Mouse (Mus musculus) hindbrain, embryonic 13.5 days (tissue): Measurements from ENCODE around the gene Gpatch2l. TPM values are rescaled to one million over a fixed set of nuclear protein-coding genes. Genes with fewer than 3 reads are reported as not detected.

ENCODE experiments used
- ATAC-seq: fragments of 200-750 bp; cut with Nextera tagmentation; 2 replicates; pipeline ENCODE4 v1.8.0; 2017; ENCODE audit warnings: moderate TSS enrichment; ENCODE audit not compliant: low FRiP score
- H3K27ac ChIP-seq: fragments of 300-500 bp; sonication (generic); 2 replicates; pipeline ENCODE4 v1.5.1; 2015; ENCODE audit warnings: inconsistent platforms, mild to moderate bottlenecking, moderate library complexity
- H3K27me3 ChIP-seq: fragments of 300-500 bp; sonication (generic); 2 replicates; pipeline ENCODE4 v1.6.1; 2015; ENCODE audit warnings: mild to moderate bottlenecking, inconsistent platforms
- H3K36me3 ChIP-seq: fragments of 300-500 bp; sonication (generic); 2 replicates; pipeline ENCODE4 v1.6.1; 2015; ENCODE audit warnings: mild to moderate bottlenecking, inconsistent platforms
- H3K4me1 ChIP-seq: fragments of 300-500 bp; sonication (generic); replicated peaks from 2 replicates; pipeline ENCODE4 v1.6.1; 2015; ENCODE audit warnings: inconsistent platforms
- H3K4me2 ChIP-seq: fragments of 300-500 bp; sonication (generic); 2 replicates; pipeline ENCODE4 v1.6.1; 2015; ENCODE audit warnings: inconsistent platforms, mild to moderate bottlenecking, moderate library complexity
- H3K4me3 ChIP-seq: fragments of 300-500 bp; sonication (generic); 2 replicates; pipeline ENCODE4 v1.5.1; 2015; ENCODE audit warnings: mild to moderate bottlenecking, inconsistent platforms
- H3K9ac ChIP-seq: fragments of 300-500 bp; sonication (generic); 2 replicates; pipeline ENCODE4 v1.6.1; 2015; ENCODE audit warnings: mild to moderate bottlenecking, inconsistent platforms
- H3K9me3 ChIP-seq: fragments of 300-500 bp; sonication (generic); 2 replicates; pipeline ENCODE4 v1.6.1; 2016; ENCODE audit warnings: inconsistent platforms
- WGBS: fragments of 180-500 bp; shearing (Covaris S2); methylation state at CpG from one replicate; pipeline ENCODE4 v1.1.7; 2015; 5-methylcytosine and 5-hydroxymethylcytosine counted together
- polyA plus RNA-seq: library from polyadenylated mRNA; unstranded; fragments of >200 nt; fragmentation: Nextera tagmentation; extraction: Ambion mirVana; gene quantifications from 2 replicates; pipeline ENCODE4 v1.2.1, GENCODE M21; 2015

The Gpatch2l gene
- polyA plus RNA-seq, 1 experiment from 2014 or later, result 26.2 TPM

DNA sequence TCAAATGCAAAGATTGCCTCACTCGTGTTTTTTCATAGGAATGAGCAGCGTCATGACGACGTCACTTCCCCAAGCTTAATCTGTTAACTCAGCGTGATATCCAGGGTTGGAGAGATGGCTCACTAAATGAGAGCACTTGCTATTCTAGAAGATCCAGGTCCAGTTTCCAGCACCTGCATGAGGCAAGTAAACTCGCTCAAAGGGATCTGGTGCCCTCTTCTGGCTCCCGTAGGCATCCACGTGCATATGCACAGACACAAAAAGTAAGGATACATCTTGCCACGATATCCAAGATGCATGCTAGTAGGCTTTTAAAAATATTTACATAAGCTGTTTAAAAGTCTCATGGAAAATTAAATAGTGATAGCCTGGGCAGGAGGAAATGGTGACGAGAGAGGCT is 55.8 kb downstream of the Gpatch2l start:
- Histone ChIP-seq H3K9me3 (no peaks in the 10 kb centered on the region), H3K27ac (no peak overlapping the region), H3K36me3 (no peaks in the 10 kb centered on the region), H3K27me3 (0 out of 2 replicates have a peak, but pooled peaks cover under 1% of the 10 kb centered on the region), H3K4me2 (no peak overlapping the region), H3K9ac (no peak overlapping the region), H3K4me1 (no peaks in the 10 kb centered on the region), H3K4me3 (no peak overlapping the region)
- ATAC-seq, result no peak
- WGBS, result 77% methylated on average over 10 of the region's 10 CpGs

DNA sequence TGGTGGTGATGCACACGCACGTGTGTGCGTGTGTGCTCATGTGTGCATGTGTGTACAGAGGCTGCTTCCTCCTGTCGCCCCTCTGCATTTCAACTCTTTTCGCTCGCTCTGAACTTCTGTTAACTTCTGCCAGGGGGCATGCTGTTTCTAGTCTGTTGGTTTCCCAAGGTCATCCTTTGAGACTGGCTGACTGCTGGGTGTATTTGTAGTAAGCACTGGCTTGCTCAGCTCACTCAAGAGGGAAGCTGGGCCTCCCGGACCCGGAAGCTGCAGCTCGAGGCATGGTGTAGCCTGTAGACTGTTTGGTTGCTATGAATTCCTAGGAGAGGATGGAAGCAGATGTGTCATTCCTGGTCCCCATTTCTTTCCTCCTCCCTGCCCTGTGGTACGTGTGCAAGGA is 61.3 kb downstream of the Gpatch2l start:
- WGBS, result 86% methylated on average over 10 of the region's 10 CpGs
- no peak overlapping the region for H3K27ac ChIP-seq

DNA sequence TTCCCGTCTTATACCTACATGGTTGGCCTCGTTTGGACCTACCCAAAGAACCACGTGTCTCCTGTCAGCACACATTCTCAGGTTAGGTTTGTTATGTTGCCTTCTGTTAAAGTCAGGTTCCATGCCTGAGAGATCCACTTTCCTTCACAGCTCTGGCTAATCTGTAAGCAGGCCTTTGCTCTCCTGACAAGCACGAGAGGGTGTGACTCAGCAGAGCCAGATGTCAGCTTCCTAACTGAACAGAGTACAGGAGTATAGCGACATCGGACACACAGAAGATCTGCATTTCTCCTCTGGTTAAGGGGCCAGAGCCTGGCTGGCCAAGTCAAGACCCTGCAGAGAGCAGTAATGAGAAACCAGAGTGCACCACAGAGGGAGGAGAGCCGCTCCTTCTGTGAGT is 63.4 kb downstream of the Gpatch2l start:
- H3K27me3 ChIP-seq, result 0 out of 2 replicates have a peak, but pooled peaks cover 12% of the 10 kb centered on the region

More for the DNA sequence above, 61.3 kb downstream of the Gpatch2l start:
- H3K4me1 ChIP-seq, result no peaks in the 10 kb centered on the region
- no peak overlapping the region for H3K4me2 ChIP-seq
- ATAC-seq, result no peak
- no peak overlapping the region for H3K4me3 ChIP-seq
- no peak overlapping the region for H3K9ac ChIP-seq
- no peaks in the 10 kb centered on the region for H3K36me3 ChIP-seq
- no peaks in the 10 kb centered on the region for H3K9me3 ChIP-seq
- 0 out of 2 replicates have a peak, but pooled peaks cover 12% of the 10 kb centered on the region for H3K27me3 ChIP-seq

GRCm38 (mm10) chr12:86305635-86306243 is 64.1 kb downstream of the Gpatch2l start:
- Histone ChIP-seq H3K27ac (no peak overlapping the region), H3K27me3 (0 out of 2 replicates have a peak, but pooled peaks cover 12% of the 10 kb centered on the region), H3K36me3 (no peaks in the 10 kb centered on the region), H3K9ac (no peak overlapping the region), H3K4me1 (no peaks in the 10 kb centered on the region), H3K4me3 (peak overlapping the region; percentile 8; the same call in 1 of the 2 replicates), H3K9me3 (no peaks in the 10 kb centered on the region), H3K4me2 (peak overlapping the region; percentile 18; the same call in 1 of the 2 replicates)
- 19% methylated on average over 15 of the region's 15 CpGs for whole genome bisulfite sequencing
- ATAC-seq, result no peak

More for the DNA sequence above, 63.4 kb downstream of the Gpatch2l start:
- H3K36me3 ChIP-seq, result no peaks in the 10 kb centered on the region
- no peak overlapping the region for H3K27ac ChIP-seq
- H3K4me1 ChIP-seq, result no peaks in the 10 kb centered on the region
- no peak overlapping the region for H3K4me2 ChIP-seq
- no peak overlapping the region for H3K4me3 ChIP-seq
- H3K9ac ChIP-seq, result no peak overlapping the region
- no peaks in the 10 kb centered on the region for H3K9me3 ChIP-seq
- ATAC-seq, result no peak
- WGBS, result 70% methylated on average over 7 of the region's 7 CpGs

DNA sequence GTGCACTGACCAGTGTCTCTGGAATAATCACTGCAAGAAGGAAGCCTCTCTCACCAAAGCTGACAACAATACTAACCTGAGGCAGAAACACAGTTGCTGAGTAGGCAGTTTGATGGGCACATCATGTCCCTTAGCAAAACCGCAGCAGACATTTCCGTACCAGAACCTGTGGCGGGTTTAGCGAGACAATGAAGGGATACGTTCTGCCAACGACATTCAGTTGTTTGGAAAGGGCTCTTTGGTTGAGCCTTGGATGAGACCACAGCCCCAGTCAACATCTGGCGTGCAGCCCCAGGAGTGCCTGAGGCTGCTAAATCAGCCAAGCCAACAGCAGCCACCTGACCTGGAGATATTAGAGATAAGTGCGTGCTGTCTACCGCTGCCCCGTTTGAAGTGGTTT is 67.8 kb downstream of the Gpatch2l start:
- no peaks in the 10 kb centered on the region for H3K9me3 ChIP-seq
- no peak for ATAC-seq
- H3K27ac ChIP-seq, result no peak overlapping the region
- H3K4me1 ChIP-seq, result no peaks in the 10 kb centered on the region
- H3K4me3 ChIP-seq, result no peak overlapping the region
- 0 out of 2 replicates have a peak, but pooled peaks cover 3% of the 10 kb centered on the region for H3K27me3 ChIP-seq
- WGBS, result 74% methylated on average over 10 of the region's 10 CpGs
- no peaks in the 10 kb centered on the region for H3K36me3 ChIP-seq
- H3K4me2 ChIP-seq, result no peak overlapping the region
- H3K9ac ChIP-seq, result no peak overlapping the region

DNA sequence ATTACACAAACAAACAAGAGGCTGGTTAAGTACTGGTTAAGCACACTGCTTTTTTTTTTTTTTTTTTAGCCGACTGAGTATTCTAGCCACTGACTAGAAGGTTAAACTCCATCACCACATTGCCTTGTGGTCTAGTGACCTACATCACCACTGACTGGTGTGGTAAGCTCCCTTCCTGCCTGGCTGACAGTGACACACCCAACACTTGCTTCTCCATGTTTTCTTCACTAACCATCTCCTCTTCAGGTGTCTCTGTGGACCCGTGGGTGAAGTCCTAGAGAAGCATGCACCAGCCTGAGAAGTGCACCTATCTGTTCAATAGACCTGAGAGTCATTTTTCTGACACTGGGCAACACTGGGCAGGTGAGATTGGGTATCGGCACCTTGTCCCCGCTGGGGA is 68.2 kb downstream of the Gpatch2l start:
- 94% methylated on average over 4 of the region's 4 CpGs for WGBS
- Histone ChIP-seq H3K27me3 (0 out of 2 replicates have a peak, but pooled peaks cover 3% of the 10 kb centered on the region), H3K36me3 (no peaks in the 10 kb centered on the region), H3K9me3 (no peaks in the 10 kb centered on the region), H3K9ac (no peak overlapping the region), H3K27ac (no peak overlapping the region), H3K4me2 (no peak overlapping the region), H3K4me1 (no peaks in the 10 kb centered on the region), H3K4me3 (no peak overlapping the region)
- ATAC-seq, result no peak

GRCm38 (mm10) chr12:86320629-86321028 is 79.0 kb downstream of the Gpatch2l start:
- H3K36me3 ChIP-seq, result no peaks in the 10 kb centered on the region
- no peaks in the 10 kb centered on the region for H3K9me3 ChIP-seq
- H3K9ac ChIP-seq, result no peak overlapping the region
- no peak overlapping the region for H3K4me3 ChIP-seq
- H3K27me3 ChIP-seq, result peaks cover 28% of the 10 kb centered on the region
- H3K4me2 ChIP-seq, result peak overlapping the region; percentile 17
- H3K27ac ChIP-seq, result no peak overlapping the region
- 10% methylated on average over 12 of the region's 12 CpGs for WGBS
- ATAC-seq, result no peak
- peaks cover 10% of the 10 kb centered on the region for H3K4me1 ChIP-seq

- no peak overlapping the region for H3K9ac ChIP-seq
- H3K9me3 ChIP-seq, result no peaks in the 10 kb centered on the region
- no peak overlapping the region for H3K27ac ChIP-seq
- peaks cover 27% of the 10 kb centered on the region for H3K27me3 ChIP-seq
- 17% methylated on average over 3 of the region's 3 CpGs for WGBS
- no peak for ATAC-seq
- no peak overlapping the region for H3K4me2 ChIP-seq
- peaks cover 10% of the 10 kb centered on the region for H3K4me1 ChIP-seq
- H3K4me3 ChIP-seq, result no peak overlapping the region
- no peaks in the 10 kb centered on the region for H3K36me3 ChIP-seq
Measured at GRCm38 (mm10) chr12:86324297-86324696, 82.6 kb downstream of the Gpatch2l start.

GRCm38 (mm10) chr12:86329813-86330212 is 88.2 kb downstream of the Gpatch2l start:
- H3K4me1 ChIP-seq, result peaks cover 11% of the 10 kb centered on the region
- H3K4me2 ChIP-seq, result no peak overlapping the region
- H3K4me3 ChIP-seq, result no peak overlapping the region
- no peaks in the 10 kb centered on the region for H3K36me3 ChIP-seq
- H3K9ac ChIP-seq, result no peak overlapping the region
- H3K9me3 ChIP-seq, result no peaks in the 10 kb centered on the region
- WGBS, result 61% methylated on average over 4 of the region's 4 CpGs
- H3K27ac ChIP-seq, result no peak overlapping the region
- H3K27me3 ChIP-seq, result peaks cover 20% of the 10 kb centered on the region
- ATAC-seq, result no peak

DNA sequence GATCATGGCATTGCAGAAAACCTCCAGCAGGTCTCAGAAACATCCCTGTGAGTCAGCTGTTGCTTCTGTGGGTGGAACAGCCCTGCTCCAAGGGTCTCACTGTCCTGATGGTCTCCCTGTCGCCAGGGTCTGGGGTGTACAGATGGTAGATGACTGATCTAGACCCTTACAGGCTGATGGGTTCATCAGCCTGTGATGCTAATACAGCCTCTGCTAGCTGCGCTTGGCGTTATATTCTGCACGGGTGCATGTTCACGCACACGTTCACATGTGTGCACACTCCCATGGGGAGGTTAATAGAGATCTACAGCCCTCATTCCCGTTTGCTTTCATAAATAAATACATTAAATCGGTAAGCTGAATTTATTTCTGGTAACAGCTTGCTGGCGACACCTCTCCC is 89.0 kb downstream of the Gpatch2l start:
- Histone ChIP-seq H3K4me2 (peak overlapping the region; percentile 3; the same call in 1 of the 2 replicates), H3K36me3 (no peaks in the 10 kb centered on the region), H3K4me3 (no peak overlapping the region), H3K4me1 (peaks cover 11% of the 10 kb centered on the region), H3K9ac (no peak overlapping the region), H3K9me3 (no peaks in the 10 kb centered on the region), H3K27ac (no peak overlapping the region), H3K27me3 (peaks cover 20% of the 10 kb centered on the region)
- peak; percentile 61; the same call in 1 of the 2 replicates for ATAC-seq
- 51% methylated on average over 9 of the region's 9 CpGs for WGBS

GRCm38 (mm10) chr12:86331248-86331647 is 89.6 kb downstream of the Gpatch2l start:
- Histone ChIP-seq H3K4me1 (peaks cover 11% of the 10 kb centered on the region), H3K27me3 (peaks cover 20% of the 10 kb centered on the region), H3K36me3 (no peaks in the 10 kb centered on the region), H3K4me2 (peak overlapping the region; percentile 3; the same call in 1 of the 2 replicates), H3K9ac (no peak overlapping the region), H3K9me3 (no peaks in the 10 kb centered on the region), H3K27ac (no peak overlapping the region), H3K4me3 (no peak overlapping the region)
- 55% methylated on average over 10 of the region's 10 CpGs for WGBS
- ATAC-seq, result no peak

DNA sequence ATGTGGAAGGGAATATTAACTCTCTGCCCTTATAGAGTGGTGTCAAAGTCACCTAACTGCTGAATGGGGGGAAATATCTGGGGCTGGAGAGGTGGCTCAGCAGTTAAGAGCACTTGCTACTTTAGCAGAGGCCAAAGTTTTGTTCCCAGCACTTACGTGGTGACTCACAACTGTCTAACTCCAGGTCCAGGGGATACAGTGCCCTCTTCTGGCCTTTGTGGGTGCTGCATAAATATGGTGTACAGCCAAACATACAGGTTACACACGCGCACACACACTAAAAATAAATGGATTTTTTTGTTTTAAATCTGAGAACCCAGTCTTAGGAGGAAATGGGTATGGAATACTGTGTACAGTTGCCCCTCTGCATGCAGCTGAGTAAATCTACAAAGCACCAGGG is 94.6 kb downstream of the Gpatch2l start:
- Histone ChIP-seq H3K36me3 (no peaks in the 10 kb centered on the region), H3K4me1 (peaks cover 12% of the 10 kb centered on the region), H3K9ac (no peak overlapping the region), H3K27ac (peak overlapping the region; percentile 40; the same call in 1 of the 2 replicates), H3K4me2 (no peak overlapping the region), H3K9me3 (no peaks in the 10 kb centered on the region), H3K27me3 (peaks cover 17% of the 10 kb centered on the region; the same call in 1 of the 2 replicates), H3K4me3 (no peak overlapping the region)
- no peak for ATAC-seq
- 93% methylated on average over 3 of the region's 3 CpGs for WGBS

DNA sequence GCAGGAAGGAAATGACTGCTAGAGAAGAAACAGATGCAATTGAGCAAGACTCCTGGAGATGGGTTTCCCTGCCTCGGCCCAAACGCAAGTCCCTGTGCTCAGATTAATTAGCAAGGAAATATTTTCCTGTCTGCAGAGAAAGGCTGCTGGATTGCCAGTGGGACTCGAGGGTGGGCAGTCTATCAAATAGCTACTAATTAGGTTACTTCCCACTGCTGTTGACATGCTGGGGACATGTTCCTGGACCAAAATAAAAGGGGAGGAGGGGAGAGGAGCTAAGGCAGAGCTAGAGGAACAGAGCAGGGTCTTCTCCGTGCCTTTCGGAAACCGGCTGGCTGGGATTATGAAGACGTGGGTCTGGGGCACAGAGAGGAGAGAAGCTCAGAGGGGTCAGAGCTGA is 95.2 kb downstream of the Gpatch2l start:
- H3K9ac ChIP-seq, result no peak overlapping the region; the same call in 1 of the 2 replicates
- ATAC-seq, result no peak
- no peaks in the 10 kb centered on the region for H3K9me3 ChIP-seq
- 49% methylated on average over 7 of the region's 7 CpGs for WGBS
- H3K36me3 ChIP-seq, result no peaks in the 10 kb centered on the region
- peaks cover 17% of the 10 kb centered on the region; the same call in 1 of the 2 replicates for H3K27me3 ChIP-seq
- peak overlapping the region; percentile 40; the same call in 1 of the 2 replicates for H3K27ac ChIP-seq
- no peak overlapping the region for H3K4me3 ChIP-seq
- H3K4me2 ChIP-seq, result no peak overlapping the region
- peaks cover 11% of the 10 kb centered on the region for H3K4me1 ChIP-seq
